Mouse (Mus musculus): ENCODE results near the gene Dusp11. TPM values are rescaled to one million over a fixed set of nuclear protein-coding genes. Genes with fewer than 3 reads are reported as not detected.
"Not testable (repeated sequence)": the region's sequence is repeated elsewhere in the genome, so short reads cannot be mapped to it uniquely, and the experiment has no call there.

Gene Dusp11
- 100 to 1,000 TPM; 152 to 430 (median 238) TPM for total RNA-seq (2018; cell fraction: chromatin; rRNA removed)
- 10 to 100 TPM; 24.4 to 42.7 (median 32.7) TPM for total RNA-seq (2018; cell fraction: cytosol; rRNA removed)
- 100 to 1,000 TPM; 118 to 346 (median 159) TPM for total RNA-seq (2018; cell fraction: nucleus; rRNA removed)
- polyA plus RNA-seq (2018) = 32.2 to 44.7 TPM (median 38.9 TPM) in 3 replicates

GRCm38 (mm10) chr6:85961101-85962091 is at the start of gene Dusp11:
Gene Dusp11 (minus strand): TSS chr6:85961667.
- Histone ChIP-seq H3K79me2 (ENCODE audit: inconsistent target) (peaks cover 50% of the 10 kb centered on the region), H3K27ac (peak within 1 kb of the TSS; percentile 86), H3K4me3 (ENCODE audit: inconsistent target) (peak within 1 kb of the TSS; percentile 87), H3K36me3 (ENCODE audit: inconsistent target) (peaks cover 6% of the 10 kb centered on the region; the same call in 1 of the 2 replicates)
- WGBS (ENCODE audit: missing documents) = under 1% methylated on average over 70 of the region's 70 CpGs

- WGBS (ENCODE audit: missing documents) = 46% methylated on average over 4 of the region's 4 CpGs
- Histone ChIP-seq H3K27ac (no peak overlapping the region), H3K36me3 (ENCODE audit: inconsistent target) (no peaks in the 10 kb centered on the region), H3K4me3 (ENCODE audit: inconsistent target) (no peak overlapping the region), H3K79me2 (ENCODE audit: inconsistent target) (no peaks in the 10 kb centered on the region)
Measured at GRCm38 (mm10) chr6:86009980-86010379, 48.5 kb upstream of the Dusp11 start.

GRCm38 (mm10) chr6:86004271-86005148 is 43.0 kb upstream of the Dusp11 start:
- 13% methylated on average over 18 of the region's 18 CpGs for WGBS (ENCODE audit: missing documents)

GRCm38 (mm10) chr6:86003405-86003925 is 42.0 kb upstream of the Dusp11 start:
- Histone ChIP-seq H3K79me2 (ENCODE audit: inconsistent target) (no peaks in the 10 kb centered on the region), H3K4me3 (ENCODE audit: inconsistent target) (no peak overlapping the region), H3K36me3 (ENCODE audit: inconsistent target) (no peaks in the 10 kb centered on the region), H3K27ac (no peak overlapping the region)
- WGBS (ENCODE audit: missing documents) = 78% methylated on average over 18 of the region's 18 CpGs

More at GRCm38 (mm10) chr6:86004271-86005148, 43.0 kb upstream of the Dusp11 start:
- H3K36me3 ChIP-seq (ENCODE audit: inconsistent target) = no peaks in the 10 kb centered on the region
- H3K27ac ChIP-seq = no peak overlapping the region
- H3K79me2 ChIP-seq (ENCODE audit: inconsistent target) = no peaks in the 10 kb centered on the region
- H3K4me3 ChIP-seq (ENCODE audit: inconsistent target) = no peak overlapping the region

GRCm38 (mm10) chr6:85990774-85991173 is 29.3 kb upstream of the Dusp11 start:
- H3K27ac ChIP-seq; H3K4me3 ChIP-seq (ENCODE audit: inconsistent target); H3K79me2 ChIP-seq (ENCODE audit: inconsistent target); H3K36me3 ChIP-seq (ENCODE audit: inconsistent target): not testable (repeated sequence)
- WGBS (ENCODE audit: missing documents) = 95% methylated on average over 3 of the region's 5 CpGs

GRCm38 (mm10) chr6:85989570-85989969 is 28.1 kb upstream of the Dusp11 start:
- not testable (repeated sequence) for H3K4me3 ChIP-seq (ENCODE audit: inconsistent target); H3K36me3 ChIP-seq (ENCODE audit: inconsistent target); H3K27ac ChIP-seq; H3K79me2 ChIP-seq (ENCODE audit: inconsistent target)
- WGBS (ENCODE audit: missing documents) = 84% methylated on average over 4 of the region's 5 CpGs

- H3K36me3 ChIP-seq (ENCODE audit: inconsistent target) = no peaks in the 10 kb centered on the region
- H3K79me2 ChIP-seq (ENCODE audit: inconsistent target) = no peaks in the 10 kb centered on the region
- H3K4me3 ChIP-seq (ENCODE audit: inconsistent target) = no peak overlapping the region
- WGBS (ENCODE audit: missing documents) = 85% methylated on average over 8 of the region's 8 CpGs
- no peak overlapping the region for H3K27ac ChIP-seq
Measured at GRCm38 (mm10) chr6:85984351-85984750, 22.9 kb upstream of the Dusp11 start.

- not testable (repeated sequence) for H3K79me2 ChIP-seq (ENCODE audit: inconsistent target); H3K4me3 ChIP-seq (ENCODE audit: inconsistent target); H3K27ac ChIP-seq; H3K36me3 ChIP-seq (ENCODE audit: inconsistent target)
- 79% methylated on average over 4 of the region's 4 CpGs for WGBS (ENCODE audit: missing documents)
Measured at GRCm38 (mm10) chr6:85978736-85979135, 17.3 kb upstream of the Dusp11 start.

- Histone ChIP-seq H3K27ac (no peak overlapping the region), H3K36me3 (ENCODE audit: inconsistent target) (no peaks in the 10 kb centered on the region), H3K4me3 (ENCODE audit: inconsistent target) (no peak overlapping the region), H3K79me2 (ENCODE audit: inconsistent target) (no peaks in the 10 kb centered on the region)
- 92% methylated on average over 5 of the region's 5 CpGs for WGBS (ENCODE audit: missing documents)
Measured at GRCm38 (mm10) chr6:85976242-85976641, 14.8 kb upstream of the Dusp11 start.

GRCm38 (mm10) chr6:85975761-85976160 is 14.3 kb upstream of the Dusp11 start:
- no peak overlapping the region for H3K27ac ChIP-seq
- no peaks in the 10 kb centered on the region for H3K36me3 ChIP-seq (ENCODE audit: inconsistent target)
- WGBS (ENCODE audit: missing documents) = 82% methylated on average over 1 of the region's 1 CpGs
- H3K79me2 ChIP-seq (ENCODE audit: inconsistent target) = no peaks in the 10 kb centered on the region
- H3K4me3 ChIP-seq (ENCODE audit: inconsistent target) = no peak overlapping the region

- Histone ChIP-seq H3K36me3 (ENCODE audit: inconsistent target) (no peaks in the 10 kb centered on the region), H3K4me3 (ENCODE audit: inconsistent target) (no peak overlapping the region), H3K79me2 (ENCODE audit: inconsistent target) (no peaks in the 10 kb centered on the region), H3K27ac (no peak overlapping the region)
- WGBS (ENCODE audit: missing documents) = 81% methylated on average over 10 of the region's 10 CpGs
Measured at GRCm38 (mm10) chr6:85974941-85975617, 13.6 kb upstream of the Dusp11 start.

- Histone ChIP-seq H3K27ac (no peak overlapping the region), H3K4me3 (ENCODE audit: inconsistent target) (no peak overlapping the region), H3K79me2 (ENCODE audit: inconsistent target) (no peaks in the 10 kb centered on the region), H3K36me3 (ENCODE audit: inconsistent target) (no peaks in the 10 kb centered on the region)
- WGBS (ENCODE audit: missing documents) = 92% methylated on average over 3 of the region's 3 CpGs
Measured at GRCm38 (mm10) chr6:85973336-85973735, 11.9 kb upstream of the Dusp11 start.

GRCm38 (mm10) chr6:85972699-85973098 is 11.2 kb upstream of the Dusp11 start:
- H3K79me2 ChIP-seq (ENCODE audit: inconsistent target) = no peaks in the 10 kb centered on the region
- no peak overlapping the region for H3K4me3 ChIP-seq (ENCODE audit: inconsistent target)
- 95% methylated on average over 3 of the region's 3 CpGs for WGBS (ENCODE audit: missing documents)
- H3K36me3 ChIP-seq (ENCODE audit: inconsistent target) = no peaks in the 10 kb centered on the region
- H3K27ac ChIP-seq = no peak overlapping the region

- 82% methylated on average over 2 of the region's 2 CpGs for WGBS (ENCODE audit: missing documents)
- Histone ChIP-seq H3K4me3 (ENCODE audit: inconsistent target) (no peak overlapping the region), H3K79me2 (ENCODE audit: inconsistent target) (no peaks in the 10 kb centered on the region), H3K36me3 (ENCODE audit: inconsistent target) (no peaks in the 10 kb centered on the region), H3K27ac (no peak overlapping the region)
Measured at GRCm38 (mm10) chr6:85969889-85970288, 8.4 kb upstream of the Dusp11 start.
